Mouse (Mus musculus) cerebellum, postnatal 25 days (tissue): ENCODE results near the gene Sv2a.

Source experiments
- DNase-seq, 2 experiments: peaks; one replicate each; pipeline ENCODE4 v3.0.0; 2021; ENCODE audit warnings: mixed read lengths in 2 of 2

Gene Sv2a

DNA sequence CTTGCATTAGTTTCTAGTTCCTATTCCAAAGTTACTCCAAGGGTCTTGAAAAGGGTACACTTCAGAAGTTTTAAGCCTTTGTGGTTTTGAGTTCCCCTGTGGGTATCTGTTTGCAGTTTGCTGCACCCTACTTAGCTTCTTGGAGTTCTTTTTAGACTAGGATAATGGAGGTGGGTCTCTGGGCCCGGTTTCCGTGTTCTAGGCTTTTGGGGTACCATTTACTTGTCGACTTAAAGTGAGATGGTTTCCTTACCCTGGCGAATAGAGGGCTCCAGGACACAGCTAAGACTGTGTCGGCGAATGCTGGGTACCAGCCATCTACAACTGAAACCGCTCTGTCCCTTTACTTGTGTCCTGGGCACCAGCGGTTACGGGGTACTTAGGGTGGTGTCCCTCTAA is 40.7 kb downstream of the Sv2a start:
- DNase-seq, result peak; percentile 31 to 33

DNA sequence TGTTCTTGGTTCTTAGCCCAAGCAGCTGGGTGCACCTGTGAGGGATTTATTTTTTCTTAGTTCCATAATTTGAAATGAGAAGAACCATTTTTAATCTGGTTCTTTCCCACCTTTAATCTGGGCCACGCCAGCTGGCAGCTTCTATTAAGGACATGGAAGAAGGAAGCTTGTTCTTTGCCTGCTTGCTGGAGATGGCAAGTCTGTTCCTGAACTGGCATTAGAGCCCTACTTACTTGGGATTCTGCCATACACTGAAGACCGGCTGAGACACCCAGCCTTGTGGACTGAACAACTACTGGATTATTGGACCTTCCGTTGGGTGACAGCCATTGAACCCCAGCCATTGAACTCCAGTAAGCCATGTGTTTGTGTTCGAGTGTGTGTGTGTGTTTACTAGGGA is 41.8 kb downstream of the Sv2a start:
- no peak for DNase-seq

- no peak for DNase-seq
Observed at GRCm38 (mm10) chr3:96225421-96225820, 44.5 kb downstream of the Sv2a start.

- DNase-seq, result no peak
Observed at GRCm38 (mm10) chr3:96226695-96227648, 46.0 kb downstream of the Sv2a start.

DNA sequence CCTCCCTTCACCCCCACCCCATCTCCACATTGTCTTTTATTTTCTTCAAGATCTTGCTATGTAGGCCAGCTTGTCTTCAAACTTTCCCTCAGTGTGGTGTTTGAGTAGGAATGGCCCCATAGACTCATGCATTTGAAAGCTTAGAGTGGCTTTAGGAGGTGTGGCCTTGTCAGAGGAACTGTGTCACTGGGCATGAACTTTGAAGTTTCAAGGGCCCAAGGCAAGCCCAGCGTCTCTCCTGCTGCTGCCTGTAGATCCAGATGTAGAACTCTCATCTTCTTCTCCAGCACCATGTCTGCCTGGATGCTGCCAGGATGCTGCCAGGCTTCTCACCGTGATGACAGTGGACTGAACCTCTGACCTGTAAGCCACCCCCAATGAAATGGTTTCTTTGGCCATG is 47.9 kb downstream of the Sv2a start:
- no peak for DNase-seq

DNA sequence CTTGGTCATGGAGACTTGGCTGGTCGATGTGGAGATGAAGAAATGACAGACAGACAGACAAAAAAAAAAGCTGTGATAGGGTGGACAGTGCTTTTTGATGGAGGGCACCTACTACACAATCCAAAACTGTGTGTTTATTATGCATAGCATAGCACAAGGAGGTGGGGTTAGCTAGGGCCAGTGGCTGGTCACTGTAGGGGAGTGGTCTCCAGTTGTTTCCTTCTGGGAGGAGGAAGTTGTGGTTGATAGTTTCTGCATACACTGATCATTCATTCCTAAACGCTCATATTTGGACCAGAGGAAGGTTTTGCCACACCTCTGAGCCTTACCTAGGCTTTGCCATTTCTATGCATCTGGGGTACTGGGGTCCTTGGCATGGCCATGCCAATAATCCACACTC is 49.5 kb downstream of the Sv2a start:
- no peak for DNase-seq

DNA sequence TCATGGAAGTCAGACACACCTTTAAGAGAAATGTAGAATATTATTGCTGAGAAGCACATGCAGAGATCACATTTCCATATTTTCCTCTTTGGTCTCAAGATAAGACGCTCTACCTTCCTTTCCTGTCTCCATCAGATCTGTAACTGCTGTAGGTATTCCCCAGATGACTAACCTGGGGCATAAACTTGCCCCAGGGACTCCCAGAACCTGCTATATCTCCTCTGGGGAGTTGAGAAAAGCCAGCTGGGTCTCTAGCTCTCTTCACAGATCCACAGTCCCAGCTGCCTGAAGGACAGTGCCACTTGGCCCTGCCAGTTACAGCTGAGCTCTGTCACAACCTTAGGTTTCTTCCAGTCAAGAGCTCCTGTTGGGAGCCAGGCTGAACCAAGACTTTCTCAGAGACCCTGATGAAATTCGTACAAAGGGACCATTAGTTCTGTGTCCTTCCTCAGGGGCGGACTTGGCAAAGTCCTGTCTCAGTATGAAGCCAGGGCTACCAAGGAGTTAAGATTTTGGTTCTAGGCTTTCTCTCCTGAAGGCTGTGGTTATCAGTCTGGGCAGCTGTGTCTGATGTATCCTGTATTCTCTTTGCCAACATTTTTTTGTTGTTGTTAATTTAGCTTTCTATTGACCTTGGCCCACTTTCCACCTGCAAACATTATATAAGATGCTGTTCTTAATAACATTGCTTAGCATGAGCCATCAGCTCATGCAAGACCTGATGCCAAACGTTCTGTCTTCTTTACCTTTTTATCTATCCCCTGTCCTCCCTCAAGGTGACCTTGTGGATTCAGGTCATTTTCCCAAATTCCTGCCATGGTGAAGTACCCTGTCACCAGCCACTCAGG is 50.2 kb downstream of the Sv2a start:
- no peak for DNase-seq

GRCm38 (mm10) chr3:96231758-96232120 is 50.8 kb downstream of the Sv2a start:
- no peak for DNase-seq

DNA sequence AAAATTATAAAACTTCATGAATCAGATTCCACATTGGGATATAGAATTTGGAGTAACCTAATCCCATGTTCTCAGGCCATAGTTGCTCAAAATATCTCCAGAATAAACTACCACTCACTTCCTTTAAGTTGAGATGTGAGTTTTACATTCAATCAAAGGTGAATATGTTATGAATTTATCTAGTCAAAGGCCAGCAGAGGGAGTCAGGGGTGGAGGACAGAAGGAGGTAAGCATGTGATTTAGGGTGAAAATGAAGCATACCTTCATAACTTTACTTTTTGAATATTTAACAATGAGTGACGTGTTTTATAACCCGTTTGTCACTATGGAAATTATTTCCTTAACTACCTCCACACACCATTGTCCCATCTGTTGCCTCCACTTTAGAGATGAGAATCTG is 54.0 kb downstream of the Sv2a start:
- no peak for DNase-seq

DNA sequence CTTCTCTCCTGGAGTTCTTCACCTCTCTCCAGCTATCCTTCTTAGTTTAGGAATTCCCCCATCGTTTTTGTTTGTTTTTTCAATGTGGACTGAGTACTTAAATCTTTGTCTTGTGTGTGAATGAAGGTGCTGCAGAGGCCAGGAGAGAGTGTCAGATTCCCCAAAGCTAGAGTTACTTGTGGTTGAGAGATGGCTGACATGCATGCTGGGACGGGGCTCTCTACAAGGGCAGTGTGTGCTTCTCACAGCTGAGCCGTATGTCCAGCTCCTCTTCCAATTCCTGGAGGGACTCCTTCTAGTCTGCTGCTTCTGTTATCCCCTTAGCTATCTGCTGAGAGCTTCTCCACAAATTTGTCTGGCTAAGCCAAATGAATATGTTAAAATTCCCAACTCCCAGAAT is 54.9 kb downstream of the Sv2a start:
- no peak for DNase-seq

DNA sequence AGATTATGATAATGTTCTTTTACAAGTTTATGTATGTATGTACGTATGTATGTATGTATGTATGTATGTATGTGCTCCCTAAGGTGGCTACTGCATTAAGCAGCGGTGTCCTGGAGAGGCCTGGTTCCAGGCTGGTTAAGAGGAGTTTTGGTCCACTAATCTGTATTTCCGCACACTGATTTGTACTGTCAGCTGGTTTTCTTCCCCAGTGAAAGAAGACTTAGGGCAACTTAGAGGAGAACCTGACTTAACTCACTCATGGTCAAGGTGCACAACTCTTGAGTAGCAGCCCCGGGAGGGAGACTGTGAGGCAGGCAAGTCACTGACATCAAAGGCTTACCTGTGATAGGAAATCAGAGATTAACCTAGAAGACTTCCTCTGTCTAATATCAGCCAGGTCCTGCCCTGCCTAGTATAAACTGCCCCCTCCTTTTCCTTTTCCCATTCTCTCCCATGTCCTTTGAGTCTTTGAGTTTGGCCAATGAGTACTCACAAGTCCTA is 55.9 kb downstream of the Sv2a start:
- no peak for DNase-seq

DNA sequence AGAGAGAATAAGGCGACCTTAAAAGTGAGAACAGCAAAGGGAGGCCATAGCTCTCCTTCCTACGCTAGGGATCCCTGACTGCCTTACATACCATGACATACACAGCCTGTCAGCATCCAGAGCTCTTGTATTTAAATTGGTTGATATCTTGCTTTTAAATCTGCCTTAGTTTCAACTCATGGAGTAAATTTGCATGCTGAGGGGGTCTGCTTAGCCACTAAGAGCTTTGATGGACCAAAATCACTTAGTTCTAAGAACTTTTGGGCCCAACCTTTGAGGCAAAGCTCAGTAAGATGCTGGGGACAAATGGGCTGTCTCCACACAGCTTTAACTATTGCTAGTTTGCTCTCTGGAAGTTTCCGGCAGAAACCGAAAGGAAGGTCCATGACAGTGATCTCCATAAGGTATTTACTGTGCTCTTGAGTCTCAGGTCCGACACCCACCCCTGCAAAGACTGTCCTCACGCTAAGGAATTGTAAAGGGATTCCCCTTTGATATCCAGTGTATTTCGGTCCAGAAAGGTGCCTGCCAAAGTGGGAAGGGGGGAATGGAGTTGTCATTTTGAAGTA is 56.5 kb downstream of the Sv2a start:
- DNase-seq, result no peak

DNA sequence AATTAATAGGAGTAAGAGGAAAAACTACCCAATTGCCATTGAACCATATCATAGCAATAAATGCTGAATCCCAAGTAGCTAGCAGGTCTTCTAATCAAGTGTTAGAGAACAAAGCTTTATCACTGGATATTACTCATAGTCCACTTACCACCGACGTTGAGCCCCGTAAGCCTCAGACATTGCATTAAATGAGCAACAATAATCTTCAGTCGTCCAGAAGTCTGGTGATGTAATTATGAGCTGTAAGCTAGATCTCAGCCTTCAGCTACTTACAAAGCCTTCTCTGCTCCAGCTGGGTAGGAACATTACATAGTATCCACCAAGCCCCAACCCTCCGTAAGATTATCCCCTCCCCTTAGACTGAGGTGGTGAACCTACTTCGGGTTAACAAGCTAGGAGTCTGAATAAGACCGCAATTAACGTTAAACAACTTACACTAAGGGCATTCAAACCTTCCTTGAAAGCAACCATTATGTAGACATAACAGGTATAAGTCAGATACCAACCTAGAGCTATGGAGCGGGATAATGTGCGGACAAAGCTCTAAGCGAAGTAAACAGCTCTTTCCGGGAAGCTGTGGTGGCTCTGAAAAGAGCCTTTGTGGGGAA is 57.1 kb downstream of the Sv2a start:
- no peak for DNase-seq

DNA sequence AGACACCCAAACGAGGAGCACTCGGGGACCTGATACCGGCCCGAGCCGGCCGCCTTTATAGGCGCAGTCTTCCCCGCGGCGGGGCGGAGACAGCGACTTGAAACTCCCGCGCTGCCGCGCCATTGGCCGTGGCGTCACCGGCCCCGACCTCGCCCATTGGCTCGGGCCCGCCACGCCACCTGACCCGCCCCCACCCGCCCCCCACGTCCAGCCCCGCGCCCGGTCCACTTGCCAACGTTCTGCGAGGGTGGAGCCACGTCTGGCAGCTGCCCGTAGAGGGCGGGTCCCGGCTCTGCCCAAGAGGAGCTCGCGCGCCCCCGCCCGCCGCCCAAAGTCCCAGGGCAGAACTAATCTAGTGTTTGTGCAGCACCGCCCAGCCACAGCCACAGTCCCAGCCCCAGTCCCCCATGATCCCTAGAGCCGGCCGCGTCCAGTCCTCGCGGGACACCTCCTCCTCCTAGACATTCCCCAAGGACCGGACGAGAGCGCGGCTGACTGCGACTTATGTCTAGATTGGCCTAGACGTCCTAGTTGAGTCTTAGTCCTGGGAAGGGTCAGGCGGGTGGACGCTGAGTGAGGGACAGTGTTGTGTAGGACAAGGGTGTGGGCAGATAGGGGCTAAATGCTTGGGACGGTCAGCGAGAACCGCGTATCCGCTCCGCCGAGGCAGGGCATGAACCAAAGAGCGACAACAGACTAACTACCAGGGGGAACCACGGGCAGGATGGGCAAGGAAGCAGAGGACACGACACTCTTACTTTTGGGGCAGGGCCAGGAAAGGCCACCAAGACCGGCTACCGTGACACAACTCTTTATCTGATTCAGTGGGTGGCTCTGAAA is 58.2 kb downstream of the Sv2a start, which contains the start of gene Hist2h3c2:
Hist2h3c2 (minus strand) TSS at position 174 of the 840 bp plus-strand sequence.
- peak; percentile 48 to 65 for DNase-seq

- peak; percentile 96 to 100 for DNase-seq
Observed at GRCm38 (mm10) chr3:96239949-96240798, 59.2 kb downstream of the Sv2a start, which contains the start of gene Hist2h2aa2. Hist2h2aa2 (minus strand) TSS chr3:96240276.

DNA sequence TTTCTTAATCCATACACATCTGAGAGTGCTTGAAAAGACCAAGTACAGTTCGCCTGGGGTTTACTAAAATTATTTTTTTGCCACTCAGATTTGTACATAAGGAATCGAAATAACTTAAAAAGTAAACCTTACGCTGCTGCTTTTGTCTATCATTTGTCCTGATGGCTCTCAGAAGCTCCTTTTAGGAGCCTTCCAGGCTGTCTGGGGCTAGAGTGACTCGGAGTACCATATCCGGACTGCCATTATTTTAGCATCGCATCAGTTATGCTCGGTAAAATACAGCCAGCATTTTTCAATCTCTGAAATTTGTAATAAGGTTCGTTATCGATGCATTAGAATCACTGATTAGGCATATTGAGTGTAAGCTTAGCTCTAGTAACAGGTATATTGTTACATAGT is 59.8 kb downstream of the Sv2a start:
- no peak for DNase-seq

- no peak for DNase-seq
Observed at GRCm38 (mm10) chr3:96243921-96244572, 63.1 kb downstream of the Sv2a start.
